20 mouse cellular contexts compared by ENCODE assay signal in genomic region chr15:56391982-56392381, GRCm38 (mm10).
"Had no signal": no experiment of that assay in that cellular context is flagged by ENCODE, and none has a peak within 500 bp of the region (broad histone marks: within the 10 kb centered on the region; RNA-seq: fewer than 3 reads in every experiment).

No protein-coding gene starts in this region.

- H3K4me3 ChIP-seq: kidney, embryonic 15.5 days; limb, embryonic 12.5 days; limb, embryonic 15.5 days; lung, embryonic 15.5 days; megakaryocyte, embryonic 14.5 days; midbrain, embryonic 10.5 days; midbrain, embryonic 13.5 days; myocyte; neural tube, embryonic 13.5 days had no signal

- H3K27ac ChIP-seq: kidney, embryonic 15.5 days; limb, embryonic 12.5 days; limb, embryonic 15.5 days; liver, embryonic 14.5 days; lung, embryonic 15.5 days; midbrain, embryonic 10.5 days; midbrain, embryonic 13.5 days; neural tube, embryonic 13.5 days had no signal

- H3K9ac ChIP-seq: kidney, embryonic 15.5 days; limb, embryonic 12.5 days; limb, embryonic 15.5 days; liver, embryonic 14.5 days; lung, embryonic 15.5 days; midbrain, embryonic 13.5 days; neural tube, embryonic 13.5 days had no signal

- DNase-seq: kidney, postnatal 10 days; kidney, postnatal 4 days; left cerebral cortex, postnatal 4 days; lung, adult 18-20 months; lung, postnatal 10 days; lung, postnatal 36 days; retina, postnatal 1 day; right cerebral cortex, postnatal 25 days; thymus, adult 18-20 months; thymus, postnatal 4 days had no signal

- H3K27me3 ChIP-seq: kidney, embryonic 15.5 days; limb, embryonic 12.5 days; limb, embryonic 15.5 days; lung, embryonic 15.5 days; megakaryocyte, embryonic 14.5 days; midbrain, embryonic 13.5 days; neural tube, embryonic 13.5 days had no signal

- H3K4me1 ChIP-seq: kidney, embryonic 15.5 days; limb, embryonic 12.5 days; limb, embryonic 15.5 days; lung, embryonic 15.5 days; megakaryocyte, embryonic 14.5 days; midbrain, embryonic 13.5 days; neural tube, embryonic 13.5 days had no signal

- H3K36me3 ChIP-seq: kidney, embryonic 15.5 days; limb, embryonic 12.5 days; limb, embryonic 15.5 days; lung, embryonic 15.5 days; midbrain, embryonic 10.5 days; midbrain, embryonic 13.5 days; neural tube, embryonic 13.5 days had no signal

- H3K9me3 ChIP-seq: kidney, embryonic 15.5 days; limb, embryonic 12.5 days; limb, embryonic 15.5 days; lung, embryonic 15.5 days; megakaryocyte, embryonic 14.5 days; midbrain, embryonic 10.5 days; midbrain, embryonic 13.5 days; neural tube, embryonic 13.5 days had no signal
